Mouse (Mus musculus): Measurements from ENCODE around the gene Wdfy2. TPM values are rescaled to one million over a fixed set of nuclear protein-coding genes. Genes with fewer than 3 reads are reported as not detected.

Gene Wdfy2
- polyA plus RNA-seq, 1 experiment from 2014 or later: 3.1 TPM

GRCm38 (mm10) chr14:62868254-62868653 lies 30.8 kb downstream of the Wdfy2 start:
- ATAC-seq (ENCODE audit: low read depth): 0 out of 2 replicates have a peak, but pooled peaks have one; percentile 24
- H3K27me3 ChIP-seq (ENCODE audit: control insufficient read depth, insufficient read depth, low read depth, low read length): no peaks in the 10 kb centered on the region
- H3K9ac ChIP-seq (ENCODE audit: low read depth, low read length): no peak overlapping the region
- H3K36me3 ChIP-seq (ENCODE audit: control insufficient read depth, insufficient read depth): no peaks in the 10 kb centered on the region
- no peak overlapping the region for H3K27ac ChIP-seq (ENCODE audit: low read length)
- H3K4me1 ChIP-seq (ENCODE audit: control insufficient read depth, low read depth, low read length): peaks cover 10% of the 10 kb centered on the region
- H3K4me2 ChIP-seq (ENCODE audit: low read depth, low read length): no peak overlapping the region
- no peaks in the 10 kb centered on the region for H3K9me3 ChIP-seq (replicated peaks; ENCODE audit: control insufficient read depth, low read length)
- no peak overlapping the region for H3K4me3 ChIP-seq (ENCODE audit: low read depth, low read length)
- 48% methylated on average over 3 of the region's 3 CpGs for WGBS (ENCODE audit: insufficient replicate concordance)

DNA sequence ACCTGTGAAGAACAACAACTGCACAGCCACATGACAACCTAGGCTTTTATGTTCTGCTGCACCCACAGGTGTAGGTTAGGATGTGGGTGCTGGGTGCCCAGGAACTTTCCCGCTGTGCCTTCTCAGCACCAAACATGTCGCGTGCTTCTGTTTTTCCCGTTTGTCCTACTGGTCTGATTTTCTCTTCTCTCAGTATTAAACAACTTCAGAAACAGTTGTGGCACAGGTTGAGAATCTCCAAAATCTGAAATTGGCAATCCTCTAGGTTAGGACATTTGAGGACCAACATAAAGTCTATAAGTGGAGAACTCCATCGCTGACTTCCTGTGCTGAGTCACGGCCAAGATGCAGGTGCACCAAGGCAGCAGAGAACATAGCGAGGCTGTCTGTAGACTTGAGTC lies 32.8 kb downstream of the Wdfy2 start:
- 68% methylated on average over 7 of the region's 7 CpGs for WGBS (ENCODE audit: insufficient replicate concordance)
- Histone ChIP-seq H3K9ac (ENCODE audit: low read depth, low read length) (no peak overlapping the region), H3K4me1 (ENCODE audit: control insufficient read depth, low read depth, low read length) (peaks cover 6% of the 10 kb centered on the region), H3K27me3 (ENCODE audit: control insufficient read depth, insufficient read depth, low read depth, low read length) (no peaks in the 10 kb centered on the region), H3K27ac (ENCODE audit: low read length) (no peak overlapping the region), H3K4me2 (ENCODE audit: low read depth, low read length) (no peak overlapping the region), H3K4me3 (ENCODE audit: low read depth, low read length) (no peak overlapping the region), H3K9me3 (replicated peaks; ENCODE audit: control insufficient read depth, low read length) (no peaks in the 10 kb centered on the region), H3K36me3 (ENCODE audit: control insufficient read depth, insufficient read depth) (no peaks in the 10 kb centered on the region)
- ATAC-seq (ENCODE audit: low read depth): no peak

GRCm38 (mm10) chr14:62871431-62871830 lies 34.0 kb downstream of the Wdfy2 start:
- no peak for ATAC-seq (ENCODE audit: low read depth)
- 65% methylated on average over 5 of the region's 5 CpGs for WGBS (ENCODE audit: insufficient replicate concordance)

DNA sequence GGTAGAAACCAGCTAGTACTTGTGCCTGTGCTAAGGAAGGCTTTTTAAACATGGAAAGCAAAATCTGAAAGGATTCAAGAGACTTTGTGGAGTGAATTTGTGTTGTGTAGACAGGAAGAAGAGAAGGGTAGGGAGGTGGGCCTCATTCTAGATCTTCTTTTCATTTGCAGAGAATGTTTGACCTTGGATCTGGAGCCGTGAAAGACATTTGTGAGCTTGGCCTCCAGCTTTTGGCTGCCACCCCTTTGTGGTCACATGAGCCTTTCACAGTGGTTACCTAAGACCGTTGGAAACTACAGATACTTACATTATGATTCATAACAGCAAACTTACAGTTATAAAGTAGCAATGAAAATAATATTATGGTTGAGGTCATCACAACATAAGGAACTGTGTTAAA lies 34.5 kb downstream of the Wdfy2 start:
- 35% methylated on average over 2 of the region's 2 CpGs for WGBS (ENCODE audit: insufficient replicate concordance)
- no peak overlapping the region for H3K27ac ChIP-seq (ENCODE audit: low read length)

More at GRCm38 (mm10) chr14:62871431-62871830, 34.0 kb downstream of the Wdfy2 start:
- no peak overlapping the region for H3K4me2 ChIP-seq (ENCODE audit: low read depth, low read length)
- H3K36me3 ChIP-seq (ENCODE audit: control insufficient read depth, insufficient read depth): no peaks in the 10 kb centered on the region
- H3K9ac ChIP-seq (ENCODE audit: low read depth, low read length): no peak overlapping the region
- H3K9me3 ChIP-seq (replicated peaks; ENCODE audit: control insufficient read depth, low read length): no peaks in the 10 kb centered on the region
- no peak overlapping the region for H3K4me3 ChIP-seq (ENCODE audit: low read depth, low read length)
- no peaks in the 10 kb centered on the region for H3K27me3 ChIP-seq (ENCODE audit: control insufficient read depth, insufficient read depth, low read depth, low read length)
- H3K4me1 ChIP-seq (ENCODE audit: control insufficient read depth, low read depth, low read length): peaks cover 6% of the 10 kb centered on the region
- H3K27ac ChIP-seq (ENCODE audit: low read length): no peak overlapping the region

DNA sequence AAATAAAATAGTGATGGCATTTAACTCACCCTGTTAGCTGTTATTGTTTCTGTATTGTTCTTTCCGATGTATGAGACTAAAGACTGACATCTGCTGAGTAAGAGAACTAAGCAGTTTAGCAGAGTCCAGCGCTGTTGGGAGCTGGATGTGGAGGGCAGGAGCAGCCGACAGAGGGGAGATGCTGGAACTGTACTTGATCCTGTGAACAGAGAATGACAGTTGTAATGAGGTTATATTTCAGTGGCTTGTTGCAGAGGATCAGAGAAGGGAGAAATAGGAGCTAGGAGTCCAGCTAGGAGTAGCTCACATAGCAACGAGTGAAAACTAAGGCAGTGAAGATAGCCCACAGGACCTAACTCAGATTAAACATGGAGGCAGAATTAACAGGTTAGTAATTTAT lies 36.3 kb downstream of the Wdfy2 start:
- Histone ChIP-seq H3K27me3 (ENCODE audit: control insufficient read depth, insufficient read depth, low read depth, low read length) (no peaks in the 10 kb centered on the region), H3K4me1 (ENCODE audit: control insufficient read depth, low read depth, low read length) (peaks cover 19% of the 10 kb centered on the region), H3K4me3 (ENCODE audit: low read depth, low read length) (no peak overlapping the region), H3K36me3 (ENCODE audit: control insufficient read depth, insufficient read depth) (no peaks in the 10 kb centered on the region), H3K9ac (ENCODE audit: low read depth, low read length) (no peak overlapping the region), H3K27ac (ENCODE audit: low read length) (no peak overlapping the region), H3K4me2 (ENCODE audit: low read depth, low read length) (no peak overlapping the region), H3K9me3 (replicated peaks; ENCODE audit: control insufficient read depth, low read length) (no peaks in the 10 kb centered on the region)
- WGBS (ENCODE audit: insufficient replicate concordance): 64% methylated on average over 4 of the region's 4 CpGs
- ATAC-seq (ENCODE audit: low read depth): no peak

More for the DNA sequence above, 34.5 kb downstream of the Wdfy2 start:
- H3K4me2 ChIP-seq (ENCODE audit: low read depth, low read length): no peak overlapping the region
- peaks cover 8% of the 10 kb centered on the region for H3K4me1 ChIP-seq (ENCODE audit: control insufficient read depth, low read depth, low read length)
- no peak overlapping the region for H3K9ac ChIP-seq (ENCODE audit: low read depth, low read length)
- no peak overlapping the region for H3K4me3 ChIP-seq (ENCODE audit: low read depth, low read length)
- H3K9me3 ChIP-seq (replicated peaks; ENCODE audit: control insufficient read depth, low read length): no peaks in the 10 kb centered on the region
- ATAC-seq (ENCODE audit: low read depth): no peak
- H3K36me3 ChIP-seq (ENCODE audit: control insufficient read depth, insufficient read depth): no peaks in the 10 kb centered on the region
- no peaks in the 10 kb centered on the region for H3K27me3 ChIP-seq (ENCODE audit: control insufficient read depth, insufficient read depth, low read depth, low read length)

- H3K9me3 ChIP-seq (replicated peaks; ENCODE audit: control insufficient read depth, low read length): no peaks in the 10 kb centered on the region
- H3K4me3 ChIP-seq (ENCODE audit: low read depth, low read length): no peak overlapping the region
- no peak overlapping the region for H3K4me2 ChIP-seq (ENCODE audit: low read depth, low read length)
- no peak for ATAC-seq (ENCODE audit: low read depth)
- H3K4me1 ChIP-seq (ENCODE audit: control insufficient read depth, low read depth, low read length): peaks cover 24% of the 10 kb centered on the region
- H3K27ac ChIP-seq (ENCODE audit: low read length): no peak overlapping the region
- H3K9ac ChIP-seq (ENCODE audit: low read depth, low read length): no peak overlapping the region
- WGBS (ENCODE audit: insufficient replicate concordance): 81% methylated on average over 8 of the region's 8 CpGs
- no peaks in the 10 kb centered on the region for H3K27me3 ChIP-seq (ENCODE audit: control insufficient read depth, insufficient read depth, low read depth, low read length)
- H3K36me3 ChIP-seq (ENCODE audit: control insufficient read depth, insufficient read depth): no peaks in the 10 kb centered on the region
Measured at GRCm38 (mm10) chr14:62874348-62874747, 36.9 kb downstream of the Wdfy2 start.

GRCm38 (mm10) chr14:62878076-62878475 lies 40.6 kb downstream of the Wdfy2 start:
- peak; percentile 89 for ATAC-seq (ENCODE audit: low read depth)
- peak overlapping the region; percentile 44 for H3K4me2 ChIP-seq (ENCODE audit: low read depth, low read length)
- H3K4me1 ChIP-seq (ENCODE audit: control insufficient read depth, low read depth, low read length): peaks cover 32% of the 10 kb centered on the region
- WGBS (ENCODE audit: insufficient replicate concordance): 34% methylated on average over 6 of the region's 6 CpGs
- H3K9ac ChIP-seq (ENCODE audit: low read depth, low read length): no peak overlapping the region
- no peak overlapping the region for H3K4me3 ChIP-seq (ENCODE audit: low read depth, low read length)
- peak overlapping the region; percentile 49; the same call in 1 of the 2 replicates for H3K27ac ChIP-seq (ENCODE audit: low read length)
- H3K9me3 ChIP-seq (replicated peaks; ENCODE audit: control insufficient read depth, low read length): no peaks in the 10 kb centered on the region
- no peaks in the 10 kb centered on the region for H3K27me3 ChIP-seq (ENCODE audit: control insufficient read depth, insufficient read depth, low read depth, low read length)
- H3K36me3 ChIP-seq (ENCODE audit: control insufficient read depth, insufficient read depth): no peaks in the 10 kb centered on the region

DNA sequence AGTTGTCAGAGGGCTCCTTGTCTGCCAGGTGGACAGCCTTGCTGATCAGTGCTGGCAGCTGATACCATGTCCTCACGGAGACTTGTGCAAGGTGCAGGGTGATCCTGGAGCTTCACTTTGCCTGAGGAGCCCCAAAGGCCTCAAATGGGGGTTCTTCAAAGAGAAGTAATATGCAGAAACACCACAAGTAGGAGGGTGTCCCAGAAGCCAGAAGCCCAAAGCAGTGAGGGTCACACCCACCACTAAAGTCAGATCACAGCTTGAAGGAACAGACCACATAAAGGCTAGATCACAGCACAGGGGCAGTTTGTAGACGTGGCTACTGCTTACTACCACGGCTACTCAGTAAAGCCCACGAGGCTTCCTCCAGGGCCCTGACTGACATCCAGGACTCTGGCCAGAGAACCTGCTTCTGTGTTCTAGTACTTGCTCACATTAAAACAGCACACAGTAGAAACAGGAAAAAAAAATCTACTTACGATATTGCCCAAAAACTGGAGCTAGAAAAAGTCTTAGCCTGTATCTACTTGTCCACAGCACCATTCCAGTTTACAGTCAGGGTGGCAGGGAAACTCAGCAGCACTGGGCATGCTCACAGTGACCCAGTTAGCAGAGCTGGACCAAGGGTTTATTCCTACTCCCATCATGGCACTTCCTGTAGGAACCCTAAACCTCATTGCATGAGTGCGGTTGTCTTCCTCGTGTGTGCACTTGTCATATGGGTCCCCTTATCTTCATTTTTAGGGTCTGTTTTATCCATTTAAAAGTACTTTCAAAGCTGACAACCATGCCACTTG lies 41.4 kb downstream of the Wdfy2 start:
- Histone ChIP-seq H3K4me3 (ENCODE audit: low read depth, low read length) (no peak overlapping the region), H3K9me3 (replicated peaks; ENCODE audit: control insufficient read depth, low read length) (no peaks in the 10 kb centered on the region), H3K4me2 (ENCODE audit: low read depth, low read length) (peak overlapping the region; percentile 44), H3K36me3 (ENCODE audit: control insufficient read depth, insufficient read depth) (no peaks in the 10 kb centered on the region), H3K27me3 (ENCODE audit: control insufficient read depth, insufficient read depth, low read depth, low read length) (no peaks in the 10 kb centered on the region), H3K9ac (ENCODE audit: low read depth, low read length) (peak overlapping the region; percentile 25; the same call in 1 of the 2 replicates), H3K4me1 (ENCODE audit: control insufficient read depth, low read depth, low read length) (peaks cover 32% of the 10 kb centered on the region), H3K27ac (ENCODE audit: low read length) (peak overlapping the region; percentile 57)
- ATAC-seq (ENCODE audit: low read depth): peak; percentile 66
- 42% methylated on average over 7 of the region's 7 CpGs for WGBS (ENCODE audit: insufficient replicate concordance)

GRCm38 (mm10) chr14:62879497-62879896 lies 42.0 kb downstream of the Wdfy2 start:
- Histone ChIP-seq H3K9me3 (replicated peaks; ENCODE audit: control insufficient read depth, low read length) (no peaks in the 10 kb centered on the region), H3K9ac (ENCODE audit: low read depth, low read length) (no peak overlapping the region), H3K27ac (ENCODE audit: low read length) (peak overlapping the region; percentile 57), H3K27me3 (ENCODE audit: control insufficient read depth, insufficient read depth, low read depth, low read length) (no peaks in the 10 kb centered on the region), H3K36me3 (ENCODE audit: control insufficient read depth, insufficient read depth) (no peaks in the 10 kb centered on the region), H3K4me2 (ENCODE audit: low read depth, low read length) (no peak overlapping the region), H3K4me1 (ENCODE audit: control insufficient read depth, low read depth, low read length) (peaks cover 32% of the 10 kb centered on the region), H3K4me3 (ENCODE audit: low read depth, low read length) (no peak overlapping the region)
- ATAC-seq (ENCODE audit: low read depth): peak; percentile 47
- WGBS (ENCODE audit: insufficient replicate concordance): 23% methylated on average over 5 of the region's 5 CpGs

All from liver, embryonic 16.5 days (tissue).